Mouse (Mus musculus): ENCODE measurements around the gene Vrk1. TPM values are rescaled to one million over a fixed set of nuclear protein-coding genes. Genes with fewer than 3 reads are reported as not detected.

The Vrk1 gene
- polyA plus RNA-seq (2015; fragmentation: Nextera tagmentation; extraction: Ambion mirVana) = 67.7 and 70.6 TPM in 2 replicates

DNA sequence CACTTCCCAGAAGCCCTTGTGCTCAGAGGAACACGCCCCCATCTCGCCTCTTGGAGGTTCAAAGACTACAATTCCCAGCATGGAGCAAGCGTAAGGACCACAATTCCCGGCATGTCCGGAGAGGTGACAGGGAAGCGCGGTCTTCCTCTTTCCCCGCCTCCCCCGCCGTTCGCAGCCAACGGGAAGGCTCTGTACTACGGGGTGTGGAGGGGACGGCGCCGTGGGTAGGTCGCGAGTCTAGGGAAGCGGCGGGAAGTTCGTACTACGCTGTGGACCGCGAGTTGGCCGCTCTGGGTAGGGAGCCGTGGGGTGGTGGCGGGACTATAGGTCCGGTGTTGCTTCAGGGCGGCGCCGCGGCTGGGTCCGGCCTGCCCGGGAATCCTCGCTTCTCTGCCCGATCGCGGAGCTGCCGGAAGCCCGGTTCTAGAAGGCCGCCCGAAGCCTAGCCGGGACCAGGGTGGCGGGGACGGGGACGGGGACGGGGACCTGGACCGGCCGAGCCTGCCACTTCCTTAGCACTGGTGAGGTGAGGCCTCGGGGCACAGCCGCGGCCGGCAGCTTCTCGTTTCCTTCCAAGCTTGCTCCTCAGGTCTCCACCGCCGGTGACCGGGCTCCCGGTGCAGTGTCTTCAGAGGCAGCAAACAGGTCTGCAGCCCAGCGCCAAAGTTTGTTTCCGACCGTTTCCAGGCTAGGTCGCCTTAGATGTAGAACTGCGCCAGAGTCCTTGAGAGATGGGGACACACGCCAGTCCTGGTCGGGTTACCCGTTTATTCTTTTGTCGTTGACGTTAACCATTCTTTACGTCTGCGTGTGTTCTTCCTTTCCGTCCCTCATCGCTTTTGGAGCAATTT, at the start of gene Vrk1:
Gene Vrk1, plus strand, starts transcription at position 164 of the 851 bp plus-strand sequence.
- Histone ChIP-seq H3K4me1 (replicated peaks) (0 out of 2 replicates have a peak, but pooled peaks cover 2% of the 10 kb centered on the region), H3K9me3 (no peaks in the 10 kb centered on the region), H3K27ac (peak within 1 kb of the TSS; percentile 70), H3K4me3 (replicated peaks) (peak within 1 kb of the TSS; percentile 89), H3K4me2 (replicated peaks) (peak within 1 kb of the TSS; percentile 71), H3K36me3 (no peaks in the 10 kb centered on the region), H3K27me3 (replicated peaks) (no peaks in the 10 kb centered on the region), H3K9ac (peak within 1 kb of the TSS; percentile 86)
- under 1% methylated on average over 72 of the region's 72 CpGs for WGBS
- peak; percentile 100 for ATAC-seq

DNA sequence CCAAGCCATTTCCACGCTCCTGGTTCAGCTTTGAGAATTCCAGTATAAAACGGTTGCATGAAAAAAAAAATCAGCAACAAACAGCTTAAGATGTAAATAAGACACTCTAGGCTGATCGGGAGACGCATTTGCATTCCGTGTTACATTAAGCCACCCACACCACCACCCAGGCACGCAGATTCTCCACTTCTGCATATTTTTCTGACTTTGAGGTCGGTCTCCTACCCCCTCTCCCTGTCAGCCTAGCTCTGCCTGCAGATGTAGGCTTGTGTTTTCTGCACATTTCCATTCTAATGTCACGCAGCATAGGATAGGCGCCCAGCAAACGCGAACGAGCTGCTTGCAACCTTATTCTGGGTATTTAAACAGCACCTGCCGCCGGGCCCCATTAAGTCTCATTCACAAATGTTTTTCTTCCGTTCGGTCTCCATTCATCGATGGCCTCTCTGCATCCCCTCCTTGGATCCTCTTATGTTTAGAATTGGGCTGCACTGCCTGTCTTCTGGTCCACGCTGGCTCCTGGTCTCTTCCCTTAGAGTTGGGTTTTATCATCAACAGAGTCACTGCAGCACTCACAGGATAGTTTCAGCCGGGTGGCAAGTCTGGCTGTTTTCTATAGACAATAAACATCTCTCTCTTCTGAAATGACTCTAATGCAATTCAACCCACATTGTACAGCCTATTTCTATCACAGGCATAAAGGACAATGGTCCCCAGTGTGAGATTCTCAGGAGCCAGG, 49.3 kb upstream of the Vrk1 start:
- Histone ChIP-seq H3K4me2 (replicated peaks) (no peak overlapping the region), H3K27ac (no peak overlapping the region), H3K9ac (no peak overlapping the region), H3K9me3 (no peaks in the 10 kb centered on the region), H3K27me3 (replicated peaks) (peaks cover 8% of the 10 kb centered on the region; the same call in 1 of the 2 replicates), H3K4me1 (replicated peaks) (peaks cover 3% of the 10 kb centered on the region), H3K4me3 (replicated peaks) (no peak overlapping the region), H3K36me3 (no peaks in the 10 kb centered on the region)
- 19% methylated on average over 19 of the region's 19 CpGs for WGBS
- no peak for ATAC-seq

DNA sequence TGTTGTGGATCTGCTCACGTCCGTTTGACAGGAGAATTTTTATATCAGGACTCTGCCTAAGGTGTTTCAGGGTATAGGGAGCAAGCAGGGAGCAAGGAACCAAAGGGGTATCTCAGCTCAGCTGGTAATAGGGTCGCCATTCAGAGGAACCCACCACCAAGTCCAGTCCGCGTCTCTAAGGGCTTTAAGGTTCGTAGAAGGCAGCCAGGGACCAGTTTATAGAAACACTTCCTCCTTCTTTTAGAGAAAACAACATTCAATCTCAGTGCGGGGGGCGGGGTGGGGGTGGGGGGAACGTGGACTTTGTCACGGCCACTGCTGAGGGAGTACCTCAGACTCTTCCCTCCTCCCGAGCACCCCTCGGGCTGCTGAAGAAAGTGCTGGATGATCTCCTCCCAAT, 48.4 kb upstream of the Vrk1 start:
- H3K36me3 ChIP-seq = no peaks in the 10 kb centered on the region
- no peaks in the 10 kb centered on the region for H3K9me3 ChIP-seq
- H3K4me1 ChIP-seq (replicated peaks) = peaks cover 3% of the 10 kb centered on the region
- H3K27ac ChIP-seq = no peak overlapping the region
- H3K27me3 ChIP-seq (replicated peaks) = peaks cover 8% of the 10 kb centered on the region; the same call in 1 of the 2 replicates
- no peak for ATAC-seq
- peak overlapping the region; percentile 100 for H3K4me2 ChIP-seq (replicated peaks)
- H3K4me3 ChIP-seq (replicated peaks) = no peak overlapping the region
- 5% methylated on average over 12 of the region's 12 CpGs for WGBS
- H3K9ac ChIP-seq = no peak overlapping the region

DNA sequence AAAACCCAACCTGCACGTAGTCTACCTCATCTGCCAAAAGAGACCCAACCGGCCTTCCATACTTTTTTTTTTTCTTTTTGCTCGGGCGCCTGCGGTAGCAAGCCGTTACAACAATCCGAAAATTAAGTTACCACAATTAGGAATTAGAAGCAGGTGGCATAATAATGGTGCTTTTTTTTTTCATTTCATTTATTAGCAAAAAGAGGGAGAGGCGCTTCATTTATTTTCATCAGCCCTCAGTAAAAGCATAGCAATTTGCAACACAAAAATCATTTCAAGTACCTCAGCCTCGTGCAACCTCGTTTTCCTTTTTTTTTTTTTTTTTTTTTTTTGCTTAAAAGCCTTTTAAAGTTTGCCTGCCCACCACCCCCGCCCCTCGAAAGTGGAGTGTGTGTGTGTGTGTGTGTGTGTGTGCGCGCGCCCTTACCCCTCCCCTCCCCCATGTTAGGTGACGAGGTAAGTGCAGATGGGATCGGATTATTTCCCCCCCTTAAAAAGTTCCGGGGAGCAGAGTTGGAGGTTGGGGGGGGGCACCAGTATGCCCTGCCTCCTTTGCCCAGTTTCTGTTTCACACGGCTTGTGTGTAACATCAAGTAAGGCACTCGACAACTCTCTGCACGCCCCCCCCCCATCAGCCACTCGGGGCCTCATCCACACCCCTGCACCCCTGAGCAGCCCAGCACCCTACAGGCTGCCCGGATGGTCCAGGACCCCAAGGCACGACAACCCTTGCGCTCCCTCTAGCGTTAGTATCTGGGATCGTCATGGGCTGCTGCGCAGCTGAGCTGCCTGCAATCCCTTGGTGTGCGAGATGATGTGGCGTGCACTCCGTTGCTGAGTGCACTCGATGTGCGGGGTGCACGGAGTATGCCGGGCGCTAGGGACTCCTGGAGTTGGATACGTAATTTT, 47.7 kb upstream of the Vrk1 start:
- Histone ChIP-seq H3K4me3 (replicated peaks) (peak overlapping the region; percentile 55), H3K27ac (no peak overlapping the region), H3K36me3 (no peaks in the 10 kb centered on the region), H3K4me1 (replicated peaks) (peaks cover 3% of the 10 kb centered on the region), H3K9me3 (no peaks in the 10 kb centered on the region), H3K9ac (peak overlapping the region; percentile 50), H3K4me2 (replicated peaks) (peak overlapping the region; percentile 100), H3K27me3 (replicated peaks) (peaks cover 8% of the 10 kb centered on the region; the same call in 1 of the 2 replicates)
- WGBS = under 1% methylated on average over 36 of the region's 37 CpGs
- ATAC-seq = peak; percentile 97

DNA sequence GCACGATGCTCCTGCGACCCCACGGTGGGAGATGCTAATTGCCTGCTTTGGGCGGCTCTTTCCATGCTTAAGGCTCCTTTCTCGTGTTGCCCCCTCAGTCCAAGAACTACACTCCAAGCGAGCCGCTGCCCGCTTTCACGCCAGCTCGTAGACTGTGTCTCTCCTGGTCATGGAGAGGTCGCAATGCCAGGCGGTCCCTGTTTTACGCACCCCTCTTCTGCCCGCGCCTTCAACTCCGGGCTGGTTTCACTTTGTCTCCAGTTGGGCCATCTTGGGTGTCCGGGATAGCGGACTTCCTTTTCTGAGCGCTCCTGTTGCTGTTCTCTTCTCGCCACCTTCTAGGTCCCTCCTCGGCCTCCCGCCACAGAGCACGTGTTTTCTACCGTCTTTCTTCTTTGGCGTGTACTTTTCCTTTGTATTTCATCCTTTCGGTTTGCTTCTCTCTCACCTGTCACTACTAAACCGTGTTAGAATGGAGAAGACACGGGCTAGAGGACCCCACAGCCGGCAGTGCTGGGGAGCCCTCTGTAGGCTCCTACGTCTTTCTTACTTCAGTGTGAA, 46.9 kb upstream of the Vrk1 start:
- no peaks in the 10 kb centered on the region for H3K36me3 ChIP-seq
- ATAC-seq = peak; percentile 65
- peak overlapping the region; percentile 100 for H3K4me2 ChIP-seq (replicated peaks)
- H3K4me1 ChIP-seq (replicated peaks) = peaks cover 8% of the 10 kb centered on the region
- WGBS = 5% methylated on average over 30 of the region's 30 CpGs
- peak overlapping the region; percentile 55 for H3K4me3 ChIP-seq (replicated peaks)
- peak overlapping the region; percentile 50 for H3K9ac ChIP-seq
- no peaks in the 10 kb centered on the region for H3K9me3 ChIP-seq
- peaks cover 8% of the 10 kb centered on the region; the same call in 1 of the 2 replicates for H3K27me3 ChIP-seq (replicated peaks)
- H3K27ac ChIP-seq = no peak overlapping the region

DNA sequence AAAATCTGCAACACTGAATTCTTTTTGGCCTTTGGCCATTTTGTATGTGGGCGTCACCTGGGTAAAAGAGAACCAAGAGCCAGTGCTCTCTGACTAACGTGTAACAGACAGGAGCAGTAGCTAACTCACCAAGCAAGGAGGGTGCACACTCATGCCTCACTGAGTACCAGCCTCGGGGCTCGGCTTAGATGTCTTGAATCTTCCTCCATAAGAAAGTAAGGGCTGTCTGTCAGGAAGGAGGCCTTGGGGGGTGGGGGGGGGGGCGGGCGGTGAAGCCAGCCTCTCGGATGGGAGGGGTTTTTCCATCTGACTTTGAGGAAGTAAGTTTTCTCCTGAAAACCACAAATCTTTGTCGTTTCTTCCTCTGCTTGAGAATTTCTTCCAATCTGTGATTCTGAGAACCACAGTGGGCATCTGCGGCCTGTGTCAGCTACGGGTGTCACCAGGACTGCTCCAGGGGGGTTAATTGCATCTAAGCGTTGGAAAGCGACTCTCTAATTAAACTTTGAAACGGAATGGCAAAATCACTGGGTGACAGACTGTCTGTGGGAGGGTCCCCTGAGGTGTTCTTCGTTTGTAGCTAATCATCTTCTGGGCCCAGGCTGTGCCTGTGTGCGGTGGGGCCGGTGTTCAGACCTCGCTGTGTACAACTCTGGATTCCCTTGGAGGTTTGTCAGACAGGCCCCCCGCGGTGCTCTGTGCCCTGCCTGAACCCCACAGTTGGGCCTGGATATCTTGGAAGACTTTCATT, 43.0 kb upstream of the Vrk1 start:
- Histone ChIP-seq H3K4me1 (replicated peaks) (peaks cover 8% of the 10 kb centered on the region), H3K27ac (no peak overlapping the region), H3K9ac (no peak overlapping the region), H3K9me3 (no peaks in the 10 kb centered on the region), H3K36me3 (no peaks in the 10 kb centered on the region), H3K4me2 (replicated peaks) (peak overlapping the region; percentile 52; the same call in 1 of the 2 replicates), H3K27me3 (replicated peaks) (no peaks in the 10 kb centered on the region), H3K4me3 (replicated peaks) (no peak overlapping the region)
- WGBS = 57% methylated on average over 19 of the region's 19 CpGs
- ATAC-seq = no peak

DNA sequence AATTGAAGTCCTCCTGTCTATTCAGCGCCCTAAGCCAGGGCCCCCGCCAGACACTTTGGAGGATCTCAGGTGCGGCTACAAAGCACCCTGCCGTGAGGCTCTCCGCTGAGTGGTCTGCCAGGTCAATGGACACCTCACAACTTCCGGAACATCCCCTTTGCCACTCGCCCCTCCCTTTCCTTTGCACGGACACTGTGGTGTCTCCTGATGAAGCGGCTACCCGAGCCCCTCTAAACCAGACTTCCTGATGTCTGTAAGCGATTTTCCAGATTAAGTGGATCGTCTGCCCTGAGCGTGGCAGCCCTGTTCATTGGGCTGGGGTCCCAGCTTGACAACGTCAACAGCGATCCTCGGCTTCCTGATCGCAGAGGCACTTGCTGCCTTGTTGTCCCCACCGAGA, 42.2 kb upstream of the Vrk1 start:
- Histone ChIP-seq H3K4me1 (replicated peaks) (peaks cover 4% of the 10 kb centered on the region; the same call in 1 of the 2 replicates), H3K9me3 (no peaks in the 10 kb centered on the region), H3K4me3 (replicated peaks) (peak overlapping the region; percentile 1; the same call in 1 of the 2 replicates), H3K4me2 (replicated peaks) (peak overlapping the region; percentile 52), H3K9ac (no peak overlapping the region), H3K36me3 (no peaks in the 10 kb centered on the region), H3K27me3 (replicated peaks) (no peaks in the 10 kb centered on the region), H3K27ac (no peak overlapping the region)
- ATAC-seq = no peak
- 14% methylated on average over 18 of the region's 18 CpGs for WGBS

DNA sequence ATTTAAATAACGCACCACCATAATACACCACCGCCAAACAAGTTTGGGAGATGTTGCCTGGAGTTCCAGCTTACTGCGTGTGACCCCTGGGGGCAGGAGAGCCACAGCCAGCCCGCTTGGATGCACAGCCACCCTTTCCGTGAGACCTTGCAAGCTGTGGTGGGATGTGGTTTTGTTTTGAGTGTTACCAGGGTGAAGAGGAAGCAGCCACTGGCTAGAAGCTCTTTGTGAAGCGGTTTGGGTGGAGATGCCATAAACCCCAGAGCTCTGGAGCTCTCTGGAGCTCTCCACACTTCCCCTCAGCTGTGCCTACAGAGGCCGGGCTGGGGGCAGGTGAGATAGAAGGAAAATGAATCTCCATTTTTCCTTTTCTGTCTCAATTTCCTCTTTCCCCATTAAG, 38.8 kb upstream of the Vrk1 start:
- ATAC-seq = no peak
- peaks cover 4% of the 10 kb centered on the region; the same call in 1 of the 2 replicates for H3K4me1 ChIP-seq (replicated peaks)
- WGBS = 67% methylated on average over 7 of the region's 7 CpGs

DNA sequence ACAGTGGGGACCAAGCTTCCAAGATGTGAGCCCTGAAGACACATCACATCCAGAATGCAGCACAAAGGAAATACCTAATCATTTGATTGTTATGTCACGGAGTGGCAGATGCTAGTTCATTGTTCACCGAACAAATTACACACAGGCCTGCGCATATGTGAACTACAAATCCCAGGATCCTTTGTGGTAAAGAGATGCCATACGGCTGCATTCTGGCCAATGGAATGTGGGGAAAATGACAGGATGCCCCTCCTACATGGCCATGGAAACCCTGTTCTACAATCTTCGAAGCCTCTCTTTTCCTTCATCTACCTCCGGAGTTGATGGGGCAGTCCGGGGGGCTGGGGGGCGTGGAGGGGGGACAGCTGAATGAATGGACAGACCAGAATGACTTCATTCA, 37.4 kb upstream of the Vrk1 start:
- Histone ChIP-seq H3K27me3 (replicated peaks) (no peaks in the 10 kb centered on the region), H3K9me3 (no peaks in the 10 kb centered on the region), H3K9ac (no peak overlapping the region), H3K27ac (no peak overlapping the region), H3K36me3 (no peaks in the 10 kb centered on the region), H3K4me2 (replicated peaks) (no peak overlapping the region), H3K4me1 (replicated peaks) (peaks cover 4% of the 10 kb centered on the region; the same call in 1 of the 2 replicates), H3K4me3 (replicated peaks) (no peak overlapping the region)
- no peak for ATAC-seq
- WGBS = 87% methylated on average over 8 of the region's 8 CpGs

More for the DNA sequence above, 38.8 kb upstream of the Vrk1 start:
- H3K4me3 ChIP-seq (replicated peaks) = no peak overlapping the region
- no peak overlapping the region for H3K4me2 ChIP-seq (replicated peaks)
- no peaks in the 10 kb centered on the region for H3K36me3 ChIP-seq
- no peak overlapping the region for H3K9ac ChIP-seq
- H3K27ac ChIP-seq = no peak overlapping the region
- no peaks in the 10 kb centered on the region for H3K27me3 ChIP-seq (replicated peaks)
- H3K9me3 ChIP-seq = no peaks in the 10 kb centered on the region

DNA sequence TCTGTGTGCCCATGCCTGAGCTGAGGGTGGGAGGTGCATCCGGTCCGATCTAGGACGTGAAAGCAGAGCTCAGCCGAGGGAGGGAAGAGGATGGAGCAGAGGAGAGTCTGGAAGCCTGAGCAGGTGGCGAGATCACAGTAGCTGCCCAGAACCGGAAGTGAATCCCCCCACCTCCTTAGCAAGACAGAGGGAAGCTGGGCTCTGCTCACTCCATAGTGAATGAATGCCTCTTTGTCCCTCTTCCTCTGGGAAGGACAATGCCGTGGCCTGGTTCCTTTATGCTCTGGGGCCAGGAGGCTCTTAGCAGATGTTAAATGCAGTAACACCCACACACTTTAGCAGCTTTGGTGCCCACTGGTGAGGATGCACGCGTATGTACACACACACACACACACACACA, 36.3 kb upstream of the Vrk1 start:
- Histone ChIP-seq H3K4me3 (replicated peaks) (no peak overlapping the region), H3K9me3 (no peaks in the 10 kb centered on the region), H3K9ac (no peak overlapping the region), H3K27ac (no peak overlapping the region), H3K4me1 (replicated peaks) (no peaks in the 10 kb centered on the region), H3K4me2 (replicated peaks) (no peak overlapping the region), H3K27me3 (replicated peaks) (no peaks in the 10 kb centered on the region), H3K36me3 (no peaks in the 10 kb centered on the region)
- WGBS = 52% methylated on average over 9 of the region's 9 CpGs
- ATAC-seq = 0 out of 2 replicates have a peak, but pooled peaks have one; percentile 33

DNA sequence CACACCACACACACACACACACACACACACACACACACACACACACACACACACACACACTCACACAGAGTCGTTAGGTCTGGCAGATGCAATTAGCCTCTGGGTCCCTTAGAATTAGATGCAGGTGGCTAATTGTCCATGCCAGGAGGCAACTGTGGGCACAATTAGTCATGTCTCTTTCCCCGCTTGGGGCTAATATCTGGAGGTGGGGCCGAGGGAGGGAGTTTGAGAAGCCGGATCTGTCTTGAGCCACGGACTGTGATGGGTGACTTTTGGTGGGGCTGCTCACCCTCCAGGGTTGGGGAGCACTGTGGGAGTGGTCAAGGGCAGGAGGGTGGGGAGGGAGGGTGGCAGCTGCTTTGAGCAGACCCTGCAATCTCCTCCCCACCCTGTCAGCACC, 35.9 kb upstream of the Vrk1 start:
- 68% methylated on average over 5 of the region's 5 CpGs for WGBS
- H3K27ac ChIP-seq = no peak overlapping the region
- 0 out of 2 replicates have a peak, but pooled peaks have one; percentile 17 for ATAC-seq
- no peaks in the 10 kb centered on the region for H3K27me3 ChIP-seq (replicated peaks)
- H3K9ac ChIP-seq = no peak overlapping the region
- H3K4me3 ChIP-seq (replicated peaks) = no peak overlapping the region
- H3K36me3 ChIP-seq = no peaks in the 10 kb centered on the region
- H3K9me3 ChIP-seq = no peaks in the 10 kb centered on the region
- no peaks in the 10 kb centered on the region for H3K4me1 ChIP-seq (replicated peaks)
- H3K4me2 ChIP-seq (replicated peaks) = no peak overlapping the region
